ENCODE assay signal across 10 mouse cellular contexts in the genomic region with DNA sequence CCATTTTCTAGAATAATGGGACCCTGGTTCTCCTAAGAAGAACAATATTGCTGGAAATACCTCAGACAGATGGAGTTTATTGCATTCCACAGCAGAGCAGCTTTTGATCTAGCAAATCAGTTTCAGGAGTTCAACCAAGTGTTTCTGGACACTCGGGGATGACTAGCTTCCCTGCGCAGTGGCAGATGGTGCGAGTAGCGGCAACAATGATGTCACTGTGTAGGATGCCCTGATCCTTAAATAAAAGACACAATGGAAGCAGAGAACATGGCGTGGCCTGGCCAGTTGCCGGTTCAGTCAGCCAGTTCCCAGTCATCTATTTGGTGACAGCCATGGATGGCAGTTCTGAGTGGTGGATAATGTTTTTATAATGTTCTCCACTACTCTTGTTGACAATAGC.
DNase-seq lines count a peak whose midpoint lies in the region; ATAC-seq and TF ChIP-seq lines count a peak whose summit lies in the region.
"Had no signal": no experiment of that assay in that cellular context is flagged by ENCODE, and none has a peak within 500 bp of the region (broad histone marks: within the 10 kb centered on the region; RNA-seq: fewer than 3 reads in every experiment).

No protein-coding gene starts in this region.

- peak overlapping the region; percentile 86 for H3K27ac ChIP-seq in lung, embryonic 14.5 days (ENCODE audit: low read depth)
- H3K27ac ChIP-seq in embryonic facial prominence, embryonic 13.5 days, result peak overlapping the region; percentile 94
- 0 out of 2 replicates have a peak overlapping the region, but pooled peaks have one; percentile 19 for H3K27ac ChIP-seq in neural tube, embryonic 13.5 days (replicated peaks)
- H3K27ac ChIP-seq: hindbrain, embryonic 15.5 days had no signal

- DNase-seq in heart, adult 11 months, result peak; percentile 40
- DNase-seq in heart, adult 18-20 months, result no peak
- no peak for DNase-seq in lung, embryonic 14.5 days
- DNase-seq in lung, postnatal 25 days (ENCODE audit: low spot score), result no peak
- DNase-seq in gastrocnemius, postnatal 25 days, result no peak

- H3K9me3 ChIP-seq in lung, embryonic 14.5 days (ENCODE audit: low read depth, low read length), result no peaks in the 10 kb centered on the region
- H3K9me3 ChIP-seq in embryonic facial prominence, embryonic 13.5 days, result no peaks in the 10 kb centered on the region
- H3K9me3 ChIP-seq in neural tube, embryonic 13.5 days, result no peaks in the 10 kb centered on the region
- H3K9me3 ChIP-seq: hindbrain, embryonic 15.5 days had no signal

- H3K4me2 ChIP-seq in lung, embryonic 14.5 days, result no peak overlapping the region
- no peak overlapping the region for H3K4me2 ChIP-seq in embryonic facial prominence, embryonic 13.5 days
- H3K4me2 ChIP-seq in neural tube, embryonic 13.5 days, result no peak overlapping the region
- H3K4me2 ChIP-seq: hindbrain, embryonic 15.5 days had no signal

- no peak overlapping the region for H3K9ac ChIP-seq in lung, embryonic 14.5 days
- no peak overlapping the region for H3K9ac ChIP-seq in embryonic facial prominence, embryonic 13.5 days
- no peak overlapping the region for H3K9ac ChIP-seq in neural tube, embryonic 13.5 days
- H3K9ac ChIP-seq: hindbrain, embryonic 15.5 days had no signal

- no peak for ATAC-seq in lung, embryonic 14.5 days (ENCODE audit: insufficient read depth)
- no peak for ATAC-seq in embryonic facial prominence, embryonic 13.5 days (ENCODE audit: insufficient number of reproducible peaks, insufficient read depth, low FRiP score, low TSS enrichment, low read depth)
- 0 out of 2 replicates have a peak, but pooled peaks have one; percentile 26 for ATAC-seq in neural tube, embryonic 13.5 days (ENCODE audit: low read depth)
- no peak for ATAC-seq in erythroid progenitor cell, adult 5-6 weeks (replicated peaks; ENCODE audit: low FRiP score, poor library complexity, severe bottlenecking)

- no peaks in the 10 kb centered on the region for H3K36me3 ChIP-seq in lung, embryonic 14.5 days (ENCODE audit: insufficient read depth)
- no peaks in the 10 kb centered on the region for H3K36me3 ChIP-seq in embryonic facial prominence, embryonic 13.5 days
- H3K36me3 ChIP-seq in neural tube, embryonic 13.5 days, result no peaks in the 10 kb centered on the region
- H3K36me3 ChIP-seq: hindbrain, embryonic 15.5 days had no signal

- 73% methylated on average over 6 of the region's 6 CpGs for WGBS in lung, embryonic 14.5 days
- 38% methylated on average over 6 of the region's 6 CpGs for WGBS in embryonic facial prominence, embryonic 13.5 days
- 54% methylated on average over 6 of the region's 6 CpGs for WGBS in neural tube, embryonic 13.5 days

- TF ChIP-seq CTCF in lung, embryonic 14.5 days (IDR thresholded peaks at IDR 0.05; ENCODE audit: low read depth), result no peak

- peaks cover 27% of the 10 kb centered on the region for H3K4me1 ChIP-seq in lung, embryonic 14.5 days (ENCODE audit: insufficient read depth)
- peaks cover 63% of the 10 kb centered on the region for H3K4me1 ChIP-seq in embryonic facial prominence, embryonic 13.5 days
- peaks cover 19% of the 10 kb centered on the region for H3K4me1 ChIP-seq in neural tube, embryonic 13.5 days (replicated peaks)
- H3K4me1 ChIP-seq: hindbrain, embryonic 15.5 days had no signal

- H3K4me3 ChIP-seq in lung, embryonic 14.5 days (ENCODE audit: low read depth, low read length), result no peak overlapping the region
- H3K4me3 ChIP-seq in embryonic facial prominence, embryonic 13.5 days, result no peak overlapping the region
- no peak overlapping the region for H3K4me3 ChIP-seq in neural tube, embryonic 13.5 days
- H3K4me3 ChIP-seq: erythroblast, embryonic 14.5 days; hindbrain, embryonic 15.5 days had no signal

- H3K27me3 ChIP-seq in lung, embryonic 14.5 days (ENCODE audit: insufficient read depth, low read length), result no peaks in the 10 kb centered on the region
- no peaks in the 10 kb centered on the region for H3K27me3 ChIP-seq in embryonic facial prominence, embryonic 13.5 days
- no peaks in the 10 kb centered on the region for H3K27me3 ChIP-seq in neural tube, embryonic 13.5 days
- H3K27me3 ChIP-seq: hindbrain, embryonic 15.5 days had no signal

Comparison
In these comparisons a context has a peak if more than half of its experiments do, and no peak if none do; other contexts are left out.
1. H3K27ac ChIP-seq: peak in every context shown above with its lines; median percentile 94 in embryonic facial prominence, embryonic 13.5 days; 86 in lung, embryonic 14.5 days; 19 in neural tube, embryonic 13.5 days.